Mouse (Mus musculus): ENCODE data around the gene Chchd6. TPM values are rescaled to one million over a fixed set of nuclear protein-coding genes. Genes with fewer than 3 reads are reported as not detected.
A peak's percentile ranks its signal among the peaks of the same experiment; 100 is the strongest.

The Chchd6 gene
- polyA plus RNA-seq, 1 experiment from 2014 or later: 42.7 TPM

DNA sequence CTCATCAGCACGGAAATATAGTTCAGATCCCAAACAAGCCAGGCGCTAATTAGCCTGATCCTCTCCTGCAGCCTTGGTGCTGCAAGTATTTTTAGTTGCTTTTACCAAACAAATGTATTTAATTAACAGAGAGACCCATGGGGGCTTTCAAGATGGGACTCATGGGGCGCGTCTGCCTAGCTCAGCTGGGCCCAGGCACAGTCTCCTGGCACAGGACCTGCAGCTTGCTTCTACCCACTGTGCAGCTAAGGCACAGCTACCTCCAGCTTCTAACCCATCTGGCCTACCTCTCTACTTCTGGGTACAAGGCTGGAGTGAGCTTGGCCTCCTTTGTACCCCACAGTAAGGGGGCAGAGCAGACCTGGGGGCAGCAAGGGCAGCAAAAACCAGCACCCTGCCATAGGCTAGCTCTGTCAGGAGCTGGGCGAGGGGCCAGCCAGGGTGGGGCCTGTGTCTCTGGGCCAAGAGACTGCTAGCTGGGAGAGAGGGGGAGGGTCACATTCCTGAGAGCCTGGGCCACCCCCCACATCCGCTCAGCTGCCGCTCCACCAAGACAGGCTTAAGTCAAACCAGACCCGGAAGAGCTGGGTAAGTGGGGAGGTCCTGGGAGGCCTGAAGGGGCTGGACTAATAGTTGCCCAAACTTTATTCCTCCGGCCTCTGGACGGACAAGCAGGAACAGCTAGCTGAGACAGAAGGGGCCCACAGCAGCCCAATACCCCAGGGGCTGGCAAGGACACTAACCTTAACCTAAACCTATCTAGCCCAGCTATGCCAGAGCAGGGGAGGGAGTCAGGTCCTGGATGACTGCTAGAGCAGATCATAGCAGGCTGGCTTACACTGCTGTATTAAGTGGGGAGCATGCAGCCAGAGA, 250.6 kb downstream of the Chchd6 start:
- Histone ChIP-seq H3K9ac (no peak overlapping the region), H3K4me2 (peak overlapping the region; percentile 22), H3K4me1 (peaks cover 14% of the 10 kb centered on the region), H3K36me3 (peaks cover 26% of the 10 kb centered on the region), H3K4me3 (replicated peaks) (no peak overlapping the region), H3K27ac (peak overlapping the region; percentile 85), H3K9me3 (no peaks in the 10 kb centered on the region), H3K27me3 (replicated peaks) (no peaks in the 10 kb centered on the region)
- WGBS: 30% methylated on average over 10 of the region's 10 CpGs
- ATAC-seq (ENCODE audit: insufficient read depth, low FRiP score, low read depth): peak; percentile 86

DNA sequence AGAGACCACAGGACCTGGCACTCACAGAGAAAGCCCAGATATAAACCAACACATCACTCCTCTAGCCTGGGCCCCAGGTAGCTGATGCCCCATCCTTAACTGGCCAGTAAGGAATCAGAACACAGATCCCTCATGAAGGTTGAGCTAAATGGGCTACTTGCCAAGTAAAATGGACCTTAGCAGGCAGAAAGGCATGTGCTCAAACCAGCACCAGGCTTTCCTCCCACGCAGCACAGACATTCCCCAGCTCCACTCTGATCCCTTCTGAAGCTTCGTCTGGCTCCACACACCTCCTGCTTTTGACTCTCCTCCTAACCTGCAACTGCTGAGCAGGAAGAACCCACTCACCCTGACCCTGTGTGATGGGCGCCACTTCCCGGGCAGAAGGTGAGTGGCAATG, 253.5 kb downstream of the Chchd6 start:
- 74% methylated on average over 4 of the region's 4 CpGs for WGBS
- H3K4me3 ChIP-seq (replicated peaks): no peak overlapping the region
- no peaks in the 10 kb centered on the region for H3K9me3 ChIP-seq
- ATAC-seq (ENCODE audit: insufficient read depth, low FRiP score, low read depth): no peak
- H3K27me3 ChIP-seq (replicated peaks): no peaks in the 10 kb centered on the region
- no peak overlapping the region for H3K9ac ChIP-seq
- peaks cover 48% of the 10 kb centered on the region for H3K36me3 ChIP-seq
- peaks cover 17% of the 10 kb centered on the region for H3K4me1 ChIP-seq
- no peak overlapping the region for H3K27ac ChIP-seq
- no peak overlapping the region for H3K4me2 ChIP-seq

- H3K36me3 ChIP-seq: peaks cover 62% of the 10 kb centered on the region
- no peaks in the 10 kb centered on the region for H3K9me3 ChIP-seq
- ATAC-seq (ENCODE audit: insufficient read depth, low FRiP score, low read depth): no peak
- H3K27me3 ChIP-seq (replicated peaks): no peaks in the 10 kb centered on the region
- no peak overlapping the region for H3K4me2 ChIP-seq
- WGBS: 84% methylated on average over 2 of the region's 2 CpGs
- H3K4me1 ChIP-seq: peaks cover 3% of the 10 kb centered on the region; the same call in 1 of the 2 replicates
- no peak overlapping the region for H3K27ac ChIP-seq
- H3K4me3 ChIP-seq (replicated peaks): no peak overlapping the region
- H3K9ac ChIP-seq: no peak overlapping the region
These were observed 256.0 kb downstream of the Chchd6 start for GRCm38 (mm10) chr6:89339447-89339846.

- no peak for ATAC-seq (ENCODE audit: insufficient read depth, low FRiP score, low read depth)
- H3K27me3 ChIP-seq (replicated peaks): no peaks in the 10 kb centered on the region
- H3K9ac ChIP-seq: no peak overlapping the region
- H3K4me3 ChIP-seq (replicated peaks): no peak overlapping the region
- H3K27ac ChIP-seq: no peak overlapping the region
- no peaks in the 10 kb centered on the region for H3K9me3 ChIP-seq
- peaks cover 67% of the 10 kb centered on the region for H3K36me3 ChIP-seq
- 93% methylated on average over 8 of the region's 8 CpGs for WGBS
- 0 out of 2 replicates have a peak, but pooled peaks cover 3% of the 10 kb centered on the region for H3K4me1 ChIP-seq
- H3K4me2 ChIP-seq: no peak overlapping the region
These were observed 256.7 kb downstream of the Chchd6 start for GRCm38 (mm10) chr6:89338733-89339132.

DNA sequence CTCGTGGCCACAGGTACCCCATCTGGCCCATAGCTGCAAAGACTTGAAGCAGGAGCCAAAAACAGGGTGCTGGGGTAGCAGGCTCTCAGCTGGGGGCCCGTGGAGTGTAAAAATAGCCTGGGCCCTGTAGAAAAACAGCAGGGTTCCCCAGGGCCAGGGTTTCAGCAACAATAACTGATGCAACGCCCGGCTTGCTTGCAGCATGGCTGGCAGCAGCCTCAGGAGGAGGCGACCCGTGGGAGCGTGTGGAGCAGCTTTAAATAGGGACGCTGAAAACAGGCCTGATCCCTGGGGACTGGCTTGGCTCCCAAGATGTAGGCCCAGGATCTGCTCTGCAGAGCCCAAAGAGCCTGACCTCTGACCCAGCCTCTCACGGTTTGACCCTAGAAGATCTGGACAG, 257.9 kb downstream of the Chchd6 start:
- WGBS: 84% methylated on average over 9 of the region's 9 CpGs
- peaks cover 78% of the 10 kb centered on the region for H3K36me3 ChIP-seq

DNA sequence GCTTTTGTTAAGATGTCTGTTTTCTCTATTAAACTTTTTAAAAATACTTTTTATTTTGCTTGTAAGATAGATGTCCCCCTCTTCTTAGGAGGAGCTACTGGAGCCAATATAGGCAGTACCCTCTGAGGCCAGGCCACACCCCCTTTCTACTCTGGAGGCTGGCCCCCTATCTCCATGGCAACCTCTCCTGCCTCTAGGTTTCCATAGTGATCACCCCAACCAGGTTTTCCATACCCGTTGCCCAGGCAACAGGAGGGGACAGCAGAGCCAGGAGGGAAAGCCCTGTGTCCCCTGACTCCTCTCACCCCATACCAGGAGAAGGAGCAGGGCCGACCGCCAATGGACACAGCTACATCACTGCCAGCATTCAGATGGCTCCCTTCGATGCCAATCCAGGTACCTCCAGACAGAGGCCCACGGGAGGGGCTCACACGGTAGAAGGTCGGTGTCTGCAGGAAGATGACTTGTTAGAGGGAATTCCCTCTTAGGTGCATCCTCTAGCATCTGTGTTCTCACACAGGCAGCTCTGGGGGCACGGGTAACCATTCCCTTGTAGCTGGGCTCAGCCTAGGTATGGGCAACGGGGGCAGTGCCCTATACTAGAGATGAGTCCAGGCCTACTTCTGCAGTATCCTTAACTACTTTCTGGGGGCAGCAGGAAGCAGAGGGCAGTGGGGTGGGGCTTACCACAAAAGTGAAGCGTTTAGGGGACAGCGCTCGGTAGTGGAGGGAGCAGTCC, 261.3 kb downstream of the Chchd6 start:
- H3K4me2 ChIP-seq: no peak overlapping the region
- no peaks in the 10 kb centered on the region for H3K27me3 ChIP-seq (replicated peaks)
- WGBS: 81% methylated on average over 12 of the region's 12 CpGs
- no peak overlapping the region for H3K4me3 ChIP-seq (replicated peaks)
- H3K36me3 ChIP-seq: peaks cover 83% of the 10 kb centered on the region
- H3K4me1 ChIP-seq: no peaks in the 10 kb centered on the region
- H3K9ac ChIP-seq: no peak overlapping the region
- no peak for ATAC-seq (ENCODE audit: insufficient read depth, low FRiP score, low read depth)
- no peak overlapping the region for H3K27ac ChIP-seq
- H3K9me3 ChIP-seq: no peaks in the 10 kb centered on the region

More for the DNA sequence above, 257.9 kb downstream of the Chchd6 start:
- no peak overlapping the region for H3K4me3 ChIP-seq (replicated peaks)
- no peaks in the 10 kb centered on the region for H3K27me3 ChIP-seq (replicated peaks)
- H3K9ac ChIP-seq: no peak overlapping the region
- H3K9me3 ChIP-seq: no peaks in the 10 kb centered on the region
- H3K4me1 ChIP-seq: 0 out of 2 replicates have a peak, but pooled peaks cover 3% of the 10 kb centered on the region
- H3K27ac ChIP-seq: no peak overlapping the region
- H3K4me2 ChIP-seq: no peak overlapping the region
- no peak for ATAC-seq (ENCODE audit: insufficient read depth, low FRiP score, low read depth)

Other genes with a start within 250 kb of the Chchd6 start
- 19.9 and 20.6 TPM in 2 replicates for gene Plxna1, start 233.0 kb downstream of the Chchd6 start, polyA plus RNA-seq (2015; fragmentation: Nextera tagmentation; extraction: Ambion mirVana)
- 9.4 and 9.6 TPM in 2 replicates for gene Txnrd3, start 48.3 kb upstream of the Chchd6 start, polyA plus RNA-seq (2015; fragmentation: Nextera tagmentation; extraction: Ambion mirVana)
- gene Vmn1r40, start 111.9 kb upstream of the Chchd6 start, polyA plus RNA-seq (2015; fragmentation: Nextera tagmentation; extraction: Ambion mirVana): not detected in 2 replicates
- not detected in 2 replicates for gene Vmn1r41, start 145.1 kb upstream of the Chchd6 start, polyA plus RNA-seq (2015; fragmentation: Nextera tagmentation; extraction: Ambion mirVana)